Mouse (Mus musculus) ES-E14 (cell line): Measurements from ENCODE around the gene Cyp26c1.

Experiments
- CHD2 ChIP-seq: IDR thresholded peaks from 2 replicates; pipeline ENCODE4 v1.6.1; 2014; ENCODE audit warnings: mild to moderate bottlenecking, low read depth, low read length, inconsistent platforms
- HCFC1 ChIP-seq: IDR thresholded peaks from 2 replicates; pipeline ENCODE4 v1.6.1; 2012; ENCODE audit warnings: low read length, inconsistent platforms, borderline replicate concordance; ENCODE audit not compliant: insufficient read depth
- MAFK ChIP-seq: IDR thresholded peaks from 2 replicates; pipeline ENCODE4 v1.6.1; 2014; ENCODE audit warnings: mild to moderate bottlenecking, low read depth, low read length, inconsistent platforms; ENCODE audit not compliant: insufficient read depth
- ZC3H11A ChIP-seq: IDR thresholded peaks from 2 replicates; pipeline ENCODE4 v1.6.1; 2012; ENCODE audit warnings: low read depth, mild to moderate bottlenecking, inconsistent platforms, low read length, borderline replicate concordance
- ZNF384 ChIP-seq: IDR thresholded peaks from 2 replicates; pipeline ENCODE4 v1.6.1; 2012; ENCODE audit warnings: low read depth, low read length, inconsistent platforms

DNA sequence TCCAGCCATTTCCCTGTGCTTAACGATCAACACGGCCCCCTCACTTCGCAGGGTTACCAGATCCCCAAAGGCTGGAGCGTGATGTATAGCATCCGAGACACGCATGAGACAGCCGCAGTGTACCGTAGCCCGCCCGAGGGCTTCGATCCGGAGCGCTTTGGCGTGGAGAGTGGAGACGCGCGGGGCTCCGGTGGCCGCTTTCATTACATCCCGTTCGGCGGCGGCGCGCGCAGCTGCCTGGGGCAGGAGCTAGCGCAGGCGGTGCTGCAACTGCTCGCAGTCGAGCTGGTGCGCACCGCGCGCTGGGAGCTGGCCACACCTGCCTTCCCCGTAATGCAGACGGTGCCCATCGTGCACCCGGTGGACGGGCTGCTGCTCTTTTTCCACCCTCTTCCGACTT is 7.5 kb downstream of the Cyp26c1 start:
- no peak for TF ChIP-seq ZC3H11A
- TF ChIP-seq ZNF384, result no peak
- no peak for TF ChIP-seq HCFC1
- no peak for TF ChIP-seq MAFK
- TF ChIP-seq CHD2, result no peak
